Mouse (Mus musculus) ES-E14 (cell line): ENCODE data around the gene Ikzf3. TPM values are rescaled to one million over a fixed set of nuclear protein-coding genes. Genes with fewer than 3 reads are reported as not detected.

Experiments
- DNase-seq: peaks from one replicate; pipeline ENCODE4 v3.0.0-alpha.2; 2013; ENCODE audit warnings: low read depth, low spot score
- H3K27ac ChIP-seq: 2 replicates; pipeline ENCODE4 v1.5.1; 2012; ENCODE audit warnings: low read depth, mild to moderate bottlenecking, low read length, moderate library complexity, mixed read lengths; ENCODE audit not compliant: poor library complexity, insufficient read depth, severe bottlenecking
- H3K36me3 ChIP-seq: 2 replicates; pipeline ENCODE4 v1.6.1; 2012; ENCODE audit warnings: mild to moderate bottlenecking, low read length, moderate library complexity, mixed read lengths; ENCODE audit not compliant: control insufficient read depth, poor library complexity, insufficient read depth, severe bottlenecking
- H3K4me1 ChIP-seq, 2 experiments: fragments of 150-350 bp in 1 of 2; sonication (generic) in 1 of 2; 2 replicates each; pipeline ENCODE4 v1.6.1; 2012; ENCODE audit warnings: low read length in 2 of 2, mild to moderate bottlenecking in 1 of 2, mixed read lengths in 1 of 2; ENCODE audit not compliant: control insufficient read depth in 2 of 2, insufficient read depth in 2 of 2, poor library complexity in 1 of 2
- H3K4me3 ChIP-seq, 2 experiments: fragments of 150-350 bp in 1 of 2; sonication (generic) in 1 of 2; 2 replicates each; pipeline ENCODE4 v1.5.1; 2012; ENCODE audit warnings: low read length in 2 of 2, low read depth in 1 of 2, mild to moderate bottlenecking in 1 of 2, mixed read lengths in 1 of 2; ENCODE audit not compliant: insufficient read depth in 1 of 2, poor library complexity in 1 of 2, severe bottlenecking in 1 of 2
- H3K9ac ChIP-seq: 2 replicates; pipeline ENCODE4 v1.6.1; 2012; ENCODE audit warnings: low read depth, mild to moderate bottlenecking, low read length, mixed read lengths; ENCODE audit not compliant: poor library complexity, insufficient read depth, severe bottlenecking
- H3K9me3 ChIP-seq: fragments of 150-350 bp; sonication (generic); 2 replicates; pipeline ENCODE4 v1.6.1; 2012; ENCODE audit warnings: low read depth, mild to moderate bottlenecking, low read length; ENCODE audit not compliant: control insufficient read depth, insufficient read depth
- CHD2 ChIP-seq: IDR thresholded peaks from 2 replicates; pipeline ENCODE4 v1.6.1; 2014; ENCODE audit warnings: mild to moderate bottlenecking, low read depth, low read length, inconsistent platforms
- HCFC1 ChIP-seq: IDR thresholded peaks from 2 replicates; pipeline ENCODE4 v1.6.1; 2012; ENCODE audit warnings: low read length, inconsistent platforms, borderline replicate concordance; ENCODE audit not compliant: insufficient read depth
- MAFK ChIP-seq: IDR thresholded peaks from 2 replicates; pipeline ENCODE4 v1.6.1; 2014; ENCODE audit warnings: mild to moderate bottlenecking, low read depth, low read length, inconsistent platforms; ENCODE audit not compliant: insufficient read depth
- ZC3H11A ChIP-seq: IDR thresholded peaks from 2 replicates; pipeline ENCODE4 v1.6.1; 2012; ENCODE audit warnings: low read depth, mild to moderate bottlenecking, inconsistent platforms, low read length, borderline replicate concordance
- ZNF384 ChIP-seq: IDR thresholded peaks from 2 replicates; pipeline ENCODE4 v1.6.1; 2012; ENCODE audit warnings: low read depth, low read length, inconsistent platforms
- in situ Hi-C, 2 experiments: fragments of 600-800 bp; cut with MboI; formaldehyde crosslinking; loops; one replicate each; pipeline ENCODE4 v1.15.1; 2025; ENCODE audit warnings: low sequenced_read_pairs in 2 of 2, inconsistent platforms in 1 of 2; ENCODE audit not compliant: unreplicated experiment in 2 of 2
- total RNA-seq: library from RNA; depleted of rRNA; stranded (reverse); fragments of 300-350 nt; gene quantifications from 2 replicates; pipeline ENCODE4 v1.2.3, GENCODE M21; 2012

The Ikzf3 gene
- total RNA-seq, 1 experiment = 0.58 TPM

DNA sequence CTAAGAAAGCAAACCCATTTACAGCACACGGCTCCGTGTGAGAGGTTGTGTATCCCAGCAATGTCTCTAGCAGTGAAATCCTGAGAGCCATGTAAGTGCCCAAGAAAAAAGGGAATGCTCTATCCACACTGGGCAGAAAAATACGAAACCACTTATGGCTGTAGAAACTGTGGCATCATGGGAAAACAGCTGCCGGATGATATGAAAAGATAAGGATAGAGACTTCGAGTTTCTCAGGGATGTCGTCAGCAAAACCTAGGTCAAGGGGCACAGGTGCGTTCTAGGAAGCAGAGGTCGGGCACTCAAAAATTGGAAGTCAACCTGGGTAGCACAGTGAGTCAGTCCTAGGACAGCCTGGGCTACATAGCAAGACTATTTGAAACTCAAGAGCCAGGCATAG is 43.5 kb upstream of the Ikzf3 start:
- Histone ChIP-seq H3K27ac (no peak overlapping the region), H3K9ac (no peak overlapping the region), H3K9me3 (no peaks in the 10 kb centered on the region), H3K4me1 (peaks cover 0 to 13% of the 10 kb centered on the region in 2 experiments; a peak in 3 of 4 replicates), H3K36me3 (no peaks in the 10 kb centered on the region; the same call in 1 of the 2 replicates), H3K4me3 (no peak overlapping the region)
- in situ Hi-C loops = no loop called here
- no peak for TF ChIP-seq ZNF384
- no peak for TF ChIP-seq ZC3H11A
- TF ChIP-seq MAFK = no peak
- no peak for TF ChIP-seq CHD2
- TF ChIP-seq HCFC1 = no peak
- no peak for DNase-seq

DNA sequence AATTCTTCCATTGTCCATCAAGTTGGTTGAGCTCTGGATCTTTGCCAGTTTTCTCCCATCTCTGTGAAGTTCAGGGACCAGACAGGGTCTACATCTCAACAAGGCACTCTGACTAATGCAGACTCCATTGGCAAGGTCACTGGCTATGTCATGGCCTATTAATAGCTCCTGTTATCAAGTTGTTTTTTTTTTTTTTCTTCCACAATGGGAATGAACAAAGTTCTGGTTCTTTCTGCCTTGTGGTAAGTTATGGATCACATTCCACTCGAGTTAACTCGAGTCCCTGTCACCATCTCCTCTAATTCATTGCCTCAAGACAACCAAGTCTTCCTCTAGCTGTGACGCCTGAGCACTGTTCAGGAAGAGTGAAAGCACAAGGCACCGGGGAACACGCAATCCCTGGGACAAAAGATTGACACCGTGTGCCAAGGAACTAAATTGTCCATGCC is 43.0 kb upstream of the Ikzf3 start:
- Histone ChIP-seq H3K4me3 (no peak overlapping the region), H3K9ac (no peak overlapping the region), H3K9me3 (no peaks in the 10 kb centered on the region), H3K27ac (no peak overlapping the region), H3K36me3 (peaks cover 1% of the 10 kb centered on the region; the same call in 1 of the 2 replicates), H3K4me1 (peaks cover 0 to 15% of the 10 kb centered on the region in 2 experiments; a peak in 3 of 4 replicates)
- TF ChIP-seq ZC3H11A (no peak), ZNF384 (no peak), CHD2 (no peak), MAFK (no peak), HCFC1 (no peak)
- no peak for DNase-seq
- in situ Hi-C loops = no loop called here

DNA sequence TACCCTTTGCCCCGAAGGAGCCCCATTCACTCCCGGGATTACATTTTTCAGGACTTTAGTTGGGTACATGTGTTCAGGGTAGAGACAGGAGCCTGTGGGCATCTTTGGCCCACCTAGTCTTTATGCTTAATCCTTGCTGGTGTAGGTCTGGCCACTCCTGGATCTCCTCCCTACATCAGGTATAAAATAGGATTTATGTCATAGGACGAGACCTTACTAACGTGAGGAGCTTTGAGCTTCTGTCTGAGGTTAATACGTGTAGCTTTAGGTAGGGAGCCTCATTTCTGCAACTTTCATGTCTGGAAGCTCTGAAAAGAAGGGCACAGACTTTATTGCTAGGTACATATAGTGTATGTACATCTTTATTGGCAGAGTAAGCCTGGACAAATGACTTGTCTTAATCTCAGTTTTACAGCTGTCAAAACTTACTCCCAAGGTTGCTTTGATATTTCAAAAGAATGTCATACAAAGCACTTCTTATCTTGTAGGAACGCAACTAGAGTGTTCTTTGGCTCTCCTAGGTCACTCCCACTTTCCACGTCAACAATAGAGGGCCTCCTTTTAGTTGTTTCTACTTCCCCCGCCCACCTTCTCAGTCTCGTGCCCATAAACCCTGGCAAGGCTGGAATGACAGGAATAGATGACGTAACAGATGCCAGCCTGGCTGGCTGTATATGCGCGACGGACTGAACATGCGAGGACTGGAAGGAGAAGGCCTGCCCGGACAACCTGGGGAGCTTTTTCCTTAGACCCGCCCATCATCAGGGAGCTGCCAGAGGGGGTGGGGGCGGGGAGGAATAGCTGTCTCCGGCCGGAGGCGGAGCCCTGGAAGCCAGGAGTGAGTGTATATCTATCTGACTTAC is 42.1 kb upstream of the Ikzf3 start:
- peak overlapping the region; percentile 46 to 65 for H3K4me3 ChIP-seq
- H3K27ac ChIP-seq = no peak overlapping the region
- TF ChIP-seq CHD2 (no peak), MAFK (no peak), ZC3H11A (no peak), ZNF384 (no peak), HCFC1 (no peak; the same call in 1 of the 2 replicates)
- H3K4me1 ChIP-seq = peaks cover 0 to 15% of the 10 kb centered on the region in 2 experiments; a peak in 3 of 4 replicates
- peak; percentile 72 for DNase-seq
- H3K9ac ChIP-seq = peak overlapping the region; percentile 20; the same call in 1 of the 2 replicates
- in situ Hi-C loops = no loop called here
- no peaks in the 10 kb centered on the region for H3K9me3 ChIP-seq
- peaks cover 7% of the 10 kb centered on the region for H3K36me3 ChIP-seq

DNA sequence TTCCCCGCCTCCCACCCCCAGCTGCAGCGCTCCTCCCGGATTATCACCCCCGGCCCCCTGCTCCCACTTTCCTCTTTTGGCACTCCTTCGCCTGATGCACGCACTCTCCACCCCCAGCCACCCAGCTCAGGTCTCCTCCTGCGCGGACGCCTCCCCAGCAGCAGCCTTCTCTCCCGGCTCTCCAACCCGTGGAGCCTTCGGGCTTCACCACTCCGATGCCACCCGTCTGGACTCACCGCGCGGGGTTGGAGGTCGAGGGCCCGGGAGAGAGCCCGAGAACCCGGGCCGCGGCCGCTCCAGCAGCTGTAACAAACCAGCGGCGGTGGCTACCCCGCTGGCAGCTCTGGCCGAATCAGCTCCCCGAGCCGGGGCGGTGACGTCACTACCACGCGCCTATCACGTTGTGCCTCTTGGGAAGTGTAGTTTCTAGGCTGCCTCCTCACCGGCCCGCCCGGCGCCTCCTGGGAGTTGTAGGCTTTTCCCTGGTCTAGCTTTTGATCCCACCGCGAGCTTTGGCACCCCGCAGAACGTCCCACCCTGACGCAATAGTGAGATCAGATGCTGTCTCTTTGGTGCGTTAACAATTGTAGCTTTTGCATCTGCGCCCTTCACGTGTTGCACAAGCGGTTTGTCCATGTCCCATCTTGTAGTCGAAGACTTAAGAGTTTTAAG is 41.2 kb upstream of the Ikzf3 start, which contains the start of gene Ormdl3:
Gene Ormdl3 (minus strand): TSS at position 477 of the 672 bp plus-strand sequence.
- peaks cover 15% of the 10 kb centered on the region for H3K36me3 ChIP-seq
- peak within 1 kb of the TSS; percentile 94 for H3K9ac ChIP-seq
- TF ChIP-seq CHD2 (no peak), ZC3H11A (no peak), HCFC1 (peak; percentile 100), ZNF384 (no peak)
- no peaks in the 10 kb centered on the region for H3K9me3 ChIP-seq
- H3K4me3 ChIP-seq = peak within 1 kb of the TSS; percentile 97
- peaks cover 0 to 18% of the 10 kb centered on the region in 2 experiments; a peak in 3 of 4 replicates for H3K4me1 ChIP-seq
- peak; percentile 99 for DNase-seq
- in situ Hi-C loops = no loop called here
- H3K27ac ChIP-seq = no peak within 1 kb of the TSS; the same call in 1 of the 2 replicates
